Mouse (Mus musculus) CH12.LX (cell line): ENCODE data around the gene Hyal3. TPM values are rescaled to one million over a fixed set of nuclear protein-coding genes. Genes with fewer than 3 reads are reported as not detected.

Experiments used
- DNase-seq: peaks from one replicate; pipeline ENCODE4 v3.0.0-alpha.2; 2013; ENCODE audit errors: extremely low read depth
- H3K27ac ChIP-seq: 2 replicates; pipeline ENCODE4 v1.5.1; 2012; ENCODE audit warnings: low read depth, mild to moderate bottlenecking, control low read depth, moderate library complexity; ENCODE audit not compliant: insufficient read depth
- H3K27me3 ChIP-seq: replicated peaks from 2 replicates; pipeline ENCODE3; 2012; ENCODE audit warnings: inconsistent platforms
- H3K36me3 ChIP-seq, 2 experiments: replicated peaks in 1 of 2; 2 replicates each; pipeline versions ENCODE3 to v1.6.1; 2012; ENCODE audit warnings: inconsistent platforms in 1 of 2, low read length in 1 of 2, mild to moderate bottlenecking in 1 of 2, mixed read lengths in 1 of 2, moderate library complexity in 1 of 2; ENCODE audit not compliant: control insufficient read depth in 1 of 2, insufficient read depth in 1 of 2
- H3K4me1 ChIP-seq, 2 experiments: 2 replicates each; pipeline ENCODE4 v1.6.1; 2012; ENCODE audit warnings: inconsistent platforms in 1 of 2, moderate library complexity in 1 of 2; ENCODE audit not compliant: insufficient read depth in 2 of 2, control insufficient read depth in 1 of 2
- H3K4me2 ChIP-seq: 2 replicates; pipeline ENCODE4 v1.6.1; 2012; ENCODE audit warnings: low read depth, mild to moderate bottlenecking, control low read depth; ENCODE audit not compliant: poor library complexity, insufficient read depth, severe bottlenecking
- H3K4me3 ChIP-seq, 3 experiments: fragments of 150-350 bp in 1 of 3; sonication (generic) in 1 of 3; replicated peaks in 1 of 3; 2 replicates each; pipeline versions ENCODE3 to v1.5.1; 2011 to 2012; ENCODE audit warnings: low read depth in 2 of 3, low read length in 2 of 3, mild to moderate bottlenecking in 2 of 3, moderate library complexity in 2 of 3, control low read depth in 1 of 3, improper control_type of control experiment in 1 of 3, inconsistent platforms in 1 of 3, mixed read lengths in 1 of 3; ENCODE audit not compliant: poor library complexity in 1 of 3
- H3K79me2 ChIP-seq: replicated peaks from 2 replicates; pipeline ENCODE4 v1.6.1; 2012; ENCODE audit warnings: mild to moderate bottlenecking, moderate library complexity; ENCODE audit not compliant: control insufficient read depth, poor library complexity, insufficient read depth, severe bottlenecking; ENCODE audit errors: extremely low read depth
- H3K9ac ChIP-seq: 2 replicates; pipeline ENCODE4 v1.6.1; 2012; ENCODE audit warnings: low read depth, mild to moderate bottlenecking, control low read depth, moderate library complexity; ENCODE audit not compliant: insufficient read depth
- H3K9me3 ChIP-seq: replicated peaks from 2 replicates; pipeline ENCODE3; 2012; ENCODE audit warnings: low read length, inconsistent platforms, mixed read lengths
- CHD1 ChIP-seq: IDR thresholded peaks from 2 replicates; pipeline ENCODE4 v1.6.1; 2012; ENCODE audit warnings: low read depth, low read length, improper control_type of control experiment, inconsistent platforms
- CTCF ChIP-seq, 2 experiments: IDR thresholded peaks in 1 of 2; conservative IDR thresholded peaks in 1 of 2; 2 replicates each; pipeline ENCODE4 v1.5.1; 2011 to 2012; ENCODE audit warnings: low read depth in 2 of 2, low read length in 2 of 2, improper control_type of control experiment in 1 of 2, inconsistent platforms in 1 of 2, mild to moderate bottlenecking in 1 of 2, moderate library complexity in 1 of 2
- ELF1 ChIP-seq: IDR thresholded peaks from 2 replicates; pipeline ENCODE4 v1.6.1; 2014; ENCODE audit warnings: low read depth, mild to moderate bottlenecking, inconsistent platforms, low read length, improper control_type of control experiment
- ETS1 ChIP-seq: conservative IDR thresholded peaks from 2 replicates; pipeline ENCODE4 v1.6.1; 2012; ENCODE audit warnings: low read depth, mild to moderate bottlenecking, inconsistent platforms, low read length, improper control_type of control experiment, moderate library complexity
- GABPA ChIP-seq: IDR thresholded peaks from 2 replicates; pipeline ENCODE4 v1.6.1; 2012; ENCODE audit warnings: low read depth, low read length, improper control_type of control experiment, inconsistent platforms; ENCODE audit not compliant: insufficient replicate concordance
- HCFC1 ChIP-seq: IDR thresholded peaks from 2 replicates; pipeline ENCODE4 v1.6.1; 2012; ENCODE audit warnings: low read depth, mild to moderate bottlenecking, inconsistent platforms, low read length, improper control_type of control experiment
- IRF4 ChIP-seq: IDR thresholded peaks from 2 replicates; pipeline ENCODE4 v1.6.1; 2014; ENCODE audit warnings: low read depth, mild to moderate bottlenecking, inconsistent platforms, low read length, improper control_type of control experiment
- KAT2A ChIP-seq: IDR thresholded peaks from 2 replicates; pipeline ENCODE4 v1.6.1; 2012; ENCODE audit warnings: low read length, improper control_type of control experiment, inconsistent platforms; ENCODE audit not compliant: insufficient replicate concordance
- MAFK ChIP-seq: IDR thresholded peaks from 2 replicates; pipeline ENCODE4 v1.6.1; 2011; ENCODE audit warnings: low read length, improper control_type of control experiment; ENCODE audit not compliant: insufficient replicate concordance
- MAX ChIP-seq: IDR thresholded peaks from 2 replicates; pipeline ENCODE4 v1.6.1; 2011; ENCODE audit warnings: low read length, improper control_type of control experiment
- MEF2A ChIP-seq: IDR thresholded peaks from 2 replicates; pipeline ENCODE4 v1.6.1; 2014; ENCODE audit warnings: low read depth, mild to moderate bottlenecking, inconsistent platforms, low read length, improper control_type of control experiment, borderline replicate concordance
- MXI1 ChIP-seq: IDR thresholded peaks from 2 replicates; pipeline ENCODE4 v1.6.1; 2011; ENCODE audit warnings: mild to moderate bottlenecking, low read depth, low read length, improper control_type of control experiment
- NELFE ChIP-seq: IDR thresholded peaks from 2 replicates; pipeline ENCODE4 v1.6.1; 2011; ENCODE audit warnings: low read depth, low read length, improper control_type of control experiment
- PAX5 ChIP-seq: IDR thresholded peaks from 2 replicates; pipeline ENCODE4 v1.6.1; 2012; ENCODE audit warnings: low read length, inconsistent platforms, mixed read lengths
- POLR2A ChIP-seq: IDR thresholded peaks from 2 replicates; pipeline ENCODE4 v1.6.1; 2011; ENCODE audit warnings: low read depth, mild to moderate bottlenecking, improper control_type of control experiment, low read length
- POLR2AphosphoS2 ChIP-seq: IDR thresholded peaks from 2 replicates; pipeline ENCODE4 v1.6.1; 2011; ENCODE audit warnings: low read depth, low read length, improper control_type of control experiment
- RCOR1 ChIP-seq: conservative IDR thresholded peaks from 2 replicates; pipeline ENCODE4 v1.6.1; 2012; ENCODE audit warnings: low read depth, mild to moderate bottlenecking, inconsistent platforms, low read length, improper control_type of control experiment
- TBP ChIP-seq: conservative IDR thresholded peaks from 2 replicates; pipeline ENCODE4 v1.6.1; 2011; ENCODE audit warnings: low read depth, low read length, improper control_type of control experiment
- TCF12 ChIP-seq: IDR thresholded peaks from 2 replicates; pipeline ENCODE4 v1.6.1; 2014; ENCODE audit warnings: low read depth, mild to moderate bottlenecking, inconsistent platforms, low read length, improper control_type of control experiment
- USF1 ChIP-seq: IDR thresholded peaks from 2 replicates; pipeline ENCODE4 v1.6.1; 2014; ENCODE audit warnings: low read depth, mild to moderate bottlenecking, inconsistent platforms, low read length, improper control_type of control experiment
- USF2 ChIP-seq: conservative IDR thresholded peaks from 2 replicates; pipeline ENCODE4 v1.6.1; 2011; ENCODE audit warnings: low read depth, low read length, improper control_type of control experiment
- ZKSCAN1 ChIP-seq: IDR thresholded peaks from 2 replicates; pipeline ENCODE4 v1.6.1; 2012; ENCODE audit warnings: low read depth, inconsistent platforms, low read length, improper control_type of control experiment, borderline replicate concordance
- ZMIZ1 ChIP-seq: IDR thresholded peaks from 2 replicates; pipeline ENCODE4 v1.6.1; 2012; ENCODE audit warnings: low read depth, mild to moderate bottlenecking, inconsistent platforms, low read length, improper control_type of control experiment
- dilution Hi-C: fragments of 300-500 bp; cut with MboI; formaldehyde crosslinking; loops from 2 replicates; pipeline ENCODE4 v1.14.3; 2020; ENCODE audit warnings: low sequenced_read_pairs; ENCODE audit not compliant: extremely low pct_unique_long_range_greater_than_20kb, extremely low pct_ligation_motif_present
- in situ Hi-C: fragments of 300-500 bp; cut with MboI; formaldehyde crosslinking; loops from 3 replicates; pipeline ENCODE4 v1.14.3; 2019; ENCODE audit warnings: low sequenced_read_pairs, low pct_ligation_motif_present, low pct_unique_long_range_greater_than_20kb, mixed read lengths
- polyA plus RNA-seq: library from polyadenylated mRNA; unstranded; fragments of >175 nt; gene quantifications from 2 replicates; pipeline ENCODE4 v1.2.1, GENCODE M21; 2012; ENCODE audit warnings: low read depth; ENCODE audit not compliant: insufficient read length
- total RNA-seq, 2 experiments: library from RNA; depleted of rRNA; stranded (reverse); fragments of 300-350 nt in 1 of 2; fragments of >200 nt in 1 of 2; gene quantifications; 2 replicates each; pipeline ENCODE4 v1.2.3; 2012 to 2014

Hyal3 gene
- total and polyA plus RNA-seq, 3 experiments = 0.12 to 0.21 (median 0.13) TPM

- no peak for DNase-seq
- Histone ChIP-seq H3K4me3 (no peak overlapping the region), H3K9ac (no peak overlapping the region), H3K27me3 (no peaks in the 10 kb centered on the region), H3K4me1 (peaks cover 46 to 82% of the 10 kb centered on the region in 2 experiments), H3K27ac (no peak overlapping the region), H3K36me3 (no peaks in the 10 kb centered on the region), H3K4me2 (no peak overlapping the region), H3K79me2 (no peaks in the 10 kb centered on the region), H3K9me3 (no peaks in the 10 kb centered on the region)
- TF ChIP-seq HCFC1 = no peak
- in situ Hi-C loops = loop anchor here (5.0 kb wide), 1 partner anchor 35 kb away; no protein-coding TSS in a partner anchor
- dilution Hi-C loops = no loop called here
Measured at GRCm38 (mm10) chr9:107607653-107608245, 27.1 kb downstream of the Hyal3 start.

GRCm38 (mm10) chr9:107608741-107609432, 28.3 kb downstream of the Hyal3 start, which contains the start of gene Sema3b:
Gene Sema3b (minus strand): TSS chr9:107609229.
- in situ Hi-C loops (loop anchor here (5.0 kb wide), 1 partner anchor 33 kb away; no protein-coding TSS in a partner anchor), dilution Hi-C loops (no loop called here)
- Histone ChIP-seq H3K4me2 (peak within 1 kb of the TSS; percentile 53), H3K4me3 (peak within 1 kb of the TSS; percentile 24 to 43 (median 33)), H3K27ac (peak within 1 kb of the TSS; percentile 65), H3K9me3 (no peaks in the 10 kb centered on the region), H3K79me2 (no peaks in the 10 kb centered on the region), H3K9ac (peak within 1 kb of the TSS; percentile 14), H3K36me3 (peaks cover 0 to 4% of the 10 kb centered on the region in 2 experiments), H3K27me3 (no peaks in the 10 kb centered on the region), H3K4me1 (peaks cover 36 to 76% of the 10 kb centered on the region in 2 experiments)
- DNase-seq = no peak
- no peak for TF ChIP-seq MAFK
- TF ChIP-seq POLR2A = 0 out of 2 replicates have a peak, but pooled peaks have one; percentile 5
- peak; percentile 72 for TF ChIP-seq MAX
- peak; percentile 65 for TF ChIP-seq USF1
- TF ChIP-seq USF2 = peak; percentile 14; the same call in 1 of the 2 replicates
- TF ChIP-seq MXI1 = peak; percentile 45; the same call in 1 of the 2 replicates
- no peak for TF ChIP-seq CTCF (conservative IDR thresholded peaks at IDR 0.05 in 1 of 2, IDR thresholded peaks at IDR 0.05 in 1 of 2; ENCODE audit: low read depth in 2 of 2, low read length in 2 of 2)

- peaks cover 32 to 71% of the 10 kb centered on the region in 2 experiments for H3K4me1 ChIP-seq
- peak; percentile 75 for DNase-seq
- H3K36me3 ChIP-seq = peaks cover 3 to 9% of the 10 kb centered on the region in 2 experiments
- dilution Hi-C loops = no loop called here
- H3K9me3 ChIP-seq = no peaks in the 10 kb centered on the region
- H3K4me3 ChIP-seq = no peak overlapping the region
- no peaks in the 10 kb centered on the region for H3K79me2 ChIP-seq
- in situ Hi-C loops = loop anchor here (5.0 kb wide), 1 partner anchor 33 kb away; no protein-coding TSS in a partner anchor
- H3K4me2 ChIP-seq = peak overlapping the region; percentile 53
- peak overlapping the region; percentile 65 for H3K27ac ChIP-seq
- no peaks in the 10 kb centered on the region for H3K27me3 ChIP-seq
- H3K9ac ChIP-seq = no peak overlapping the region
- TF ChIP-seq TCF12 = no peak
- TF ChIP-seq HCFC1 = no peak
- TF ChIP-seq GABPA = no peak
- no peak for TF ChIP-seq POLR2AphosphoS2
- TF ChIP-seq NELFE = no peak
- peak; percentile 35; the same call in 1 of the 2 replicates for TF ChIP-seq MEF2A
- TF ChIP-seq CHD1 = no peak
- TF ChIP-seq MXI1 = peak; percentile 12; the same call in 1 of the 2 replicates
- TF ChIP-seq TBP = 0 out of 2 replicates have a peak, but pooled peaks have one; percentile 20
- TF ChIP-seq KAT2A = no peak
- TF ChIP-seq RCOR1 = no peak
- TF ChIP-seq ELF1 = peak; percentile 43; the same call in 1 of the 2 replicates
- no peak for TF ChIP-seq PAX5
- peak; percentile 26; the same call in 1 of the 2 replicates for TF ChIP-seq IRF4
- no peak for TF ChIP-seq ZKSCAN1
- TF ChIP-seq ZMIZ1 = no peak
- peak; percentile 76 for TF ChIP-seq ETS1
Measured at GRCm38 (mm10) chr9:107609433-107609830, 28.8 kb downstream of the Hyal3 start.
